Mouse (Mus musculus) testis, adult 2 months (tissue): Measurements from ENCODE around the gene Fmo6.

Source experiments
- CTCF ChIP-seq: fragments of 200-500 bp; IDR thresholded peaks from 2 replicates; pipeline ENCODE4 v1.5.1; 2012; ENCODE audit warnings: low read depth, mild to moderate bottlenecking, inconsistent platforms, low read length, moderate library complexity; ENCODE audit not compliant: control insufficient read depth, insufficient read depth, insufficient replicate concordance
- POLR2A ChIP-seq: fragments of 200-500 bp; IDR thresholded peaks from 2 replicates; pipeline ENCODE4 v1.6.1; 2012; ENCODE audit warnings: low read depth, mild to moderate bottlenecking, inconsistent platforms, low read length, moderate library complexity; ENCODE audit not compliant: control insufficient read depth

DNA sequence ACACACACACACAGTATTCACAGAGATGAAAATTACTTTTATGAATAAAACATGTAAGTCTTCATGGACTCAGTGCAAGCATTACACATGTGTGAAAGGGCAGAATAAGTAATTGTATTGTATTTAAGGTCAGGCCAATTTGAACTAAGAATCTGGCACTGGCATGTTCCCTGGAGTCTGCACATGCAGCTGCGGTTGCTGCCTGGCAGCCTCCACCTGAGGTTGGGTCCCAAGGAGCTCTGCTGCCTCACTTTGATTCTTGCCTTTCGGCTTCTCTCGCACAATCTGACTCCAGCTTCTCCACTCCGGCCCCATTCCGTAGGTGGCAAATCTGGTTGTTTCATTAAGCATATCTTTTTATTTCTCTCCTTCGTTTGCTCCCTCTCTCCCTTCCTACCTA, 10.6 kb upstream of the Fmo6 start:
- no peak for TF ChIP-seq CTCF
- no peak for TF ChIP-seq POLR2A
